Mouse (Mus musculus) erythroblast, embryonic 14.5 days (primary cell): ENCODE measurements around the gene Syn3. TPM values are rescaled to one million over a fixed set of nuclear protein-coding genes. Genes with fewer than 3 reads are reported as not detected.

ENCODE experiments used
- H3K27me3 ChIP-seq: 2 replicates; pipeline ENCODE4 v1.6.1; 2012; ENCODE audit warnings: inconsistent platforms; ENCODE audit not compliant: control insufficient read depth
- H3K36me3 ChIP-seq: 2 replicates; pipeline ENCODE4 v1.6.1; 2012; ENCODE audit warnings: mild to moderate bottlenecking, inconsistent platforms; ENCODE audit not compliant: control insufficient read depth
- H3K4me1 ChIP-seq: 2 replicates; pipeline ENCODE4 v1.6.1; 2012; ENCODE audit warnings: inconsistent platforms; ENCODE audit not compliant: control insufficient read depth
- H3K4me3 ChIP-seq: replicated peaks from 2 replicates; pipeline ENCODE3; 2012; ENCODE audit warnings: moderate library complexity, mild to moderate bottlenecking, inconsistent platforms
- H3K9me3 ChIP-seq: 2 replicates; pipeline ENCODE4 v1.6.1; 2012; ENCODE audit warnings: low read length, inconsistent platforms, mixed read lengths; ENCODE audit not compliant: control insufficient read depth
- GATA1 ChIP-seq: IDR thresholded peaks from 2 replicates; pipeline ENCODE4 v1.6.1; 2012; ENCODE audit warnings: low read length, inconsistent platforms, mixed read lengths
- TAL1 ChIP-seq: IDR thresholded peaks from 3 replicates; pipeline ENCODE4 v1.6.1; 2012; ENCODE audit warnings: low read length, inconsistent platforms, mixed read lengths
- polyA plus RNA-seq: library from polyadenylated mRNA; stranded (reverse); fragments of >175 nt; gene quantifications from 2 replicates; pipeline ENCODE4 v1.2.3, GENCODE M21; 2012

Syn3 gene
- polyA plus RNA-seq, 1 experiment = not detected

DNA sequence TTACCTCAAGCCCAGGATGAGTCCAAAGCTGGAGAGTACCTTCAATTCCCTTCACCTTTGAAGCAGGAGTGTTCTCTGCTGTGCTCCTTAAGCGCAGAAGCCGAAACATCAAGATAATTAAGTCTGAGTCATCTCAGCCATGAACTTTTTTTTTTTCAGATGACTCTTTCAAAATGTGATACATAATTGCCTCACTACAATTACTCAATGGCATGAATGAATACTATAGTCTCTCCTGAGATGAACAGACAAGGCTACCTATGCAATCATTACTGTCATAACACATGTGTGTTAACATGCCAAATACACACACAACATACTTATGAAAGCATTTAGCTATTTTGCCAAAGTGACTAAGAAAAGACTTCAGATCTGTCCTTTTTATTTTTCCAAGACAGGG, 486.9 kb downstream of the Syn3 start, which contains the start of gene Bpifc:
Gene Bpifc, minus strand, starts transcription at position 115 of the 400 bp plus-strand sequence.
- no peak within 1 kb of the TSS for H3K4me3 ChIP-seq
- no peaks in the 10 kb centered on the region for H3K4me1 ChIP-seq
- peaks cover 18% of the 10 kb centered on the region for H3K27me3 ChIP-seq
- H3K9me3 ChIP-seq = no peaks in the 10 kb centered on the region
- no peak for TF ChIP-seq TAL1
- no peak for TF ChIP-seq GATA1
- H3K36me3 ChIP-seq = no peaks in the 10 kb centered on the region

DNA sequence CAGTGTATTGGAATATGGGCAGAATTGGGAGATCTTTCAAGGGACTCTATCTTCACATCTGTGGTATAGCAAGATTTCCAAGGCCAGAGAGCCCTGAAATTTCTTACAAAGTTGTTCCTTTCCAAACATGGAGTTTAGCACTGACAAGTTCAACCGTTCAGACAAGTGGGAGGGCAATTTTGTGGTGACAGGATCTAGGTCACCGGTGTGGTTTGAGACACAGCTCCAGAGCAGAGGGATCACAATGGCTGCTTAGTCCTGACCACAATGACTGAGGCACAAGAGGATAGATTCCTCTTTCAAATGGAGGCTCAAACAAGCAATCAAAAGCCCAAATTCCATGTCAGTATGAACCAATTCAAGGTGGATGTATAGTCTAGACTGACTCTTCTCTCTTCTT, 487.5 kb downstream of the Syn3 start:
- no peaks in the 10 kb centered on the region for H3K9me3 ChIP-seq
- H3K36me3 ChIP-seq = no peaks in the 10 kb centered on the region
- H3K4me3 ChIP-seq = no peak overlapping the region
- TF ChIP-seq TAL1 (no peak), GATA1 (no peak)
- no peaks in the 10 kb centered on the region for H3K4me1 ChIP-seq
- peaks cover 12% of the 10 kb centered on the region for H3K27me3 ChIP-seq

DNA sequence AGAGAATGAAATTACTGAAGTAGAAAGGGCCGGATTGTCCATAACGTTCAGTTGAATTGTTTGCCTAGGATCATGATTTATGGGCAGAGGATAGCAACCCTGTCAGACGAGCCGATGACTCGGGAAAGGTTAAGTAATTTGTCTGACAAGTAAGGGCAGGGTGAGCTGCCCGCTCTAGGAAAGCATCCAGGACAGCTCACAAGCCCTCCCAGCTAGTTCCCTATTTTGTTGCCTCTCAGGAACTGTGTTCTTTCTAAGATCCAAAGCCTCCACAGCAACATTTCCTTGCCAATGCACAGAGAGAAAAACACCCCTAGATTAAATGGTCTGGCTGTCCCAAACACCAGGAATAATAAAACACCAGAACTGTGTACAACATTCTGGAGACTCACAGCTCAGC, 488.1 kb downstream of the Syn3 start:
- TF ChIP-seq TAL1 (no peak), GATA1 (no peak)
- H3K4me3 ChIP-seq = no peak overlapping the region
- no peaks in the 10 kb centered on the region for H3K4me1 ChIP-seq

DNA sequence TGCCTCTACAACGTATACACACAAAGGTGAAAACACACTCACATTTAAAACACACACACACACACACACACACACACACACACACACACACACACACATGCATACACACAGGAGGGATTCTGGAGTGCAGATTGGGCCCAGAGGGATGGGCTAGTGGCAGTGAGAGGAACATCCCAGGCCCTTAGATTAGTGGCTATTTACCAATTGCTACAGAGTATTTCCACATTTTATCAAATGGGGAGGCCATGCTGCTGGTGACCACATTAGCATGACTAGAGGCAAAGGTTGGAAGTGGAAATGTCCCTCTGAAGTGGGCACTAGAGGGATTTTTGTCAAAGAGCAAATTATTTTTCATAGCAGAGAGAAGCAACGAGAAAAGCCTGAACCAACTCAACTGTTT, 489.0 kb downstream of the Syn3 start:
- H3K36me3 ChIP-seq = no peaks in the 10 kb centered on the region
- no peaks in the 10 kb centered on the region for H3K9me3 ChIP-seq
- no peaks in the 10 kb centered on the region for H3K4me1 ChIP-seq
- no peak overlapping the region for H3K4me3 ChIP-seq
- H3K27me3 ChIP-seq = peaks cover 7% of the 10 kb centered on the region
- TF ChIP-seq GATA1 (no peak), TAL1 (no peak)

More for the DNA sequence above, 488.1 kb downstream of the Syn3 start:
- Histone ChIP-seq H3K36me3 (no peaks in the 10 kb centered on the region), H3K9me3 (no peaks in the 10 kb centered on the region), H3K27me3 (peaks cover 8% of the 10 kb centered on the region)

DNA sequence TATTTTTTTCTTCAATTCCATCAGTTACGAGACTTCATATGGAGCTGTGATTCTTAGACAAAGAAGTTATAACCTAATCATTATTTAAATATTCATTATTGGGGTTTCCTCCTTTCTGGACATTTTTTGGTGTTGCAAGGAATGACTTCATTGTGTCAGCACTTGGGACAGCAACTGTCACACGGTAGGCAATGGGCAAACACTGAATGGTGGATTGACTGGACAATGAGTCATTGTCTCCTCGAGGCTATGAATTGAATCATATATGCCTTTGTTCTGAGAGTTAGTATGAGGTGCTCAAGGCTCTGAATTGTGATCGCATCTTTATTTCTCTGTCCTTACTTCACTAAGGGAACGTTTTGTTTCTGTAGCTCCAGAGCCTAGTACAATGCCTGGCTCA, 492.2 kb downstream of the Syn3 start:
- no peaks in the 10 kb centered on the region for H3K9me3 ChIP-seq

More for the DNA sequence above, 492.2 kb downstream of the Syn3 start:
- TF ChIP-seq TAL1 (no peak), GATA1 (no peak)
- H3K4me3 ChIP-seq = no peak overlapping the region
- H3K4me1 ChIP-seq = no peaks in the 10 kb centered on the region
- no peaks in the 10 kb centered on the region for H3K36me3 ChIP-seq
- peaks cover 7% of the 10 kb centered on the region for H3K27me3 ChIP-seq

Other genes starting within 250 kb of the Syn3 start
- gene Timp3, start 198.5 kb downstream of the Syn3 start, polyA plus RNA-seq = 0.02 and 0.05 TPM in 2 replicates
- gene Hsp90b1, start 206.6 kb upstream of the Syn3 start, polyA plus RNA-seq = 0.95 and 1.4 TPM in 2 replicates
- 0.03 TPM in 1 of 2 replicates, not detected in the other for gene Ttc41, start 206.9 kb upstream of the Syn3 start, polyA plus RNA-seq